Mouse (Mus musculus): ENCODE measurements around the gene Ptpn13. TPM values are rescaled to one million over a fixed set of nuclear protein-coding genes. Genes with fewer than 3 reads are reported as not detected.

The Ptpn13 gene
- total RNA-seq, 2 experiments from 2014 or later: 25.5 to 45.0 TPM

- DNase-seq (ENCODE audit: low spot score in 2 of 2): no peak
Observed at GRCm38 (mm10) chr5:103516555-103516954, 91.6 kb downstream of the Ptpn13 start.

GRCm38 (mm10) chr5:103517641-103518040 lies 92.6 kb downstream of the Ptpn13 start:
- no peak for DNase-seq (ENCODE audit: low spot score in 2 of 2)

- DNase-seq (ENCODE audit: low spot score in 2 of 2): peak; percentile 16 to 30
Observed at GRCm38 (mm10) chr5:103518797-103519468, 93.9 kb downstream of the Ptpn13 start.

GRCm38 (mm10) chr5:103522371-103522770 lies 97.4 kb downstream of the Ptpn13 start:
- no peak for DNase-seq (ENCODE audit: low spot score in 2 of 2)

- DNase-seq (ENCODE audit: low spot score in 2 of 2): no peak
Observed at GRCm38 (mm10) chr5:103526668-103527436, 101.9 kb downstream of the Ptpn13 start.

- DNase-seq (ENCODE audit: low spot score in 2 of 2): no peak
Observed at GRCm38 (mm10) chr5:103527437-103527718, 102.4 kb downstream of the Ptpn13 start.

- no peak for DNase-seq (ENCODE audit: low spot score in 2 of 2)
Observed at GRCm38 (mm10) chr5:103530214-103530613, 105.2 kb downstream of the Ptpn13 start.

- no peak for DNase-seq (ENCODE audit: low spot score in 2 of 2)
Observed at GRCm38 (mm10) chr5:103532841-103533390, 107.9 kb downstream of the Ptpn13 start.

GRCm38 (mm10) chr5:103534454-103534853 lies 109.5 kb downstream of the Ptpn13 start:
- DNase-seq (ENCODE audit: low spot score in 2 of 2): no peak

- no peak for DNase-seq (ENCODE audit: low spot score in 2 of 2)
Observed at GRCm38 (mm10) chr5:103537429-103537828, 112.4 kb downstream of the Ptpn13 start.

- DNase-seq (ENCODE audit: low spot score in 2 of 2): no peak
Observed at GRCm38 (mm10) chr5:103540612-103541011, 115.6 kb downstream of the Ptpn13 start.

GRCm38 (mm10) chr5:103541136-103541535 lies 116.1 kb downstream of the Ptpn13 start:
- DNase-seq (ENCODE audit: low spot score in 2 of 2): no peak

- no peak for DNase-seq (ENCODE audit: low spot score in 2 of 2)
Observed at GRCm38 (mm10) chr5:103541542-103541941, 116.5 kb downstream of the Ptpn13 start.

GRCm38 (mm10) chr5:103545381-103546000 lies 120.5 kb downstream of the Ptpn13 start:
- no peak for DNase-seq (ENCODE audit: low spot score in 2 of 2)

GRCm38 (mm10) chr5:103554769-103555168 lies 129.8 kb downstream of the Ptpn13 start:
- DNase-seq (ENCODE audit: low spot score in 2 of 2): no peak

- DNase-seq (ENCODE audit: low spot score in 2 of 2): no peak
Observed at GRCm38 (mm10) chr5:103560546-103560945, 135.6 kb downstream of the Ptpn13 start.

- DNase-seq (ENCODE audit: low spot score in 2 of 2): no peak
Observed at GRCm38 (mm10) chr5:103568034-103568433, 143.0 kb downstream of the Ptpn13 start.

GRCm38 (mm10) chr5:103569446-103569845 lies 144.5 kb downstream of the Ptpn13 start:
- DNase-seq (ENCODE audit: low spot score in 2 of 2): no peak

- DNase-seq (ENCODE audit: low spot score in 2 of 2): no peak
Observed at GRCm38 (mm10) chr5:103579680-103580420, 154.9 kb downstream of the Ptpn13 start.

- no peak for DNase-seq (ENCODE audit: low spot score in 2 of 2)
Observed at GRCm38 (mm10) chr5:103587219-103587618, 162.2 kb downstream of the Ptpn13 start.

- no peak for DNase-seq (ENCODE audit: low spot score in 2 of 2)
Observed at GRCm38 (mm10) chr5:103591846-103592245, 166.9 kb downstream of the Ptpn13 start.

Data from adrenal gland, postnatal 4 days (tissue).